20 mouse cellular contexts compared by ENCODE assay signal in the genomic region with DNA sequence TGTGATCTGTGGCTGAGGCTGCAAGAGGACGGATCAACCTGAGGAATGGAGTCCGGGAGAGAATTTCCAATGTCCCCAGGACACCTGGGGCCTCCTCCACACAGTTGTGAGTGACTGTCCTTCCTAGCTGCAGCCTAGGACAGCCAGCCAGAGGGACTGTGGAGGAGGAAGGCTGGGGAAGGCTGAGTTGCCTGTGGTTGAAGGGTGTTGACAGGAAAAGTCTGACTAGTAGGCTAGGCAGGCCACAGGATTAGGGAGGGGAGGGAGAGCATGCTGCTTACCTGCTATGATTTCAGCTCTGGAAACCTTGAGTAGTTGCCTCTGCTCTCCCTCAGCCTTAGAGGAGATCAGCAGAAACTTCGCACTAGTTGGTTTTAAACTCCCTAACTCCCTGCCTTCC.
A peak's percentile ranks its signal among the peaks of the same experiment; 100 is the strongest.
DNase-seq lines count a peak whose midpoint lies in the region; ATAC-seq lines count a peak whose summit lies in the region.
"Had no signal": no experiment of that assay in that cellular context is flagged by ENCODE, and none has a peak within 500 bp of the region (broad histone marks: within the 10 kb centered on the region; RNA-seq: fewer than 3 reads in every experiment).

No protein-coding gene starts in this region.

- DNase-seq in heart, adult 18-20 months: no peak
- DNase-seq in lung, adult 18-20 months: no peak
- DNase-seq: adrenal gland, postnatal 25 days; cerebellum, adult 8-10 months; gastrocnemius, postnatal 14 days; kidney, adult 9 months; kidney, postnatal 36 days; liver, embryonic 13.5 days; lung, postnatal 4 days had no signal

- peaks cover 41% of the 10 kb centered on the region for H3K4me1 ChIP-seq in heart, embryonic 12.5 days (replicated peaks)
- peaks cover 48% of the 10 kb centered on the region for H3K4me1 ChIP-seq in megakaryocyte, embryonic 14.5 days
- H3K4me1 ChIP-seq in limb, embryonic 15.5 days: peaks cover 21% of the 10 kb centered on the region; the same call in 1 of the 2 replicates
- H3K4me1 ChIP-seq: intestine, embryonic 15.5 days; liver, embryonic 13.5 days had no signal

- H3K27me3 ChIP-seq in heart, embryonic 12.5 days (replicated peaks): no peaks in the 10 kb centered on the region
- H3K27me3 ChIP-seq in megakaryocyte, embryonic 14.5 days (replicated peaks): no peaks in the 10 kb centered on the region
- H3K27me3 ChIP-seq in limb, embryonic 15.5 days: no peaks in the 10 kb centered on the region
- H3K27me3 ChIP-seq: CH12.LX; forebrain, embryonic 13.5 days; hindbrain, embryonic 15.5 days; intestine, embryonic 15.5 days; liver, embryonic 13.5 days; lung, embryonic 15.5 days had no signal

- H3K4me2 ChIP-seq in heart, embryonic 12.5 days: no peak overlapping the region
- no peak overlapping the region for H3K4me2 ChIP-seq in limb, embryonic 15.5 days
- H3K4me2 ChIP-seq: forebrain, embryonic 13.5 days; hindbrain, embryonic 15.5 days; intestine, embryonic 15.5 days; liver, embryonic 13.5 days; lung, embryonic 15.5 days; midbrain, embryonic 11.5 days had no signal

- H3K36me3 ChIP-seq in heart, embryonic 12.5 days: 0 out of 2 replicates have a peak, but pooled peaks cover under 1% of the 10 kb centered on the region
- H3K36me3 ChIP-seq in megakaryocyte, embryonic 14.5 days (replicated peaks; ENCODE audit: low read length): peaks cover 47% of the 10 kb centered on the region
- H3K36me3 ChIP-seq in limb, embryonic 15.5 days: peaks cover 7% of the 10 kb centered on the region; the same call in 1 of the 2 replicates
- H3K36me3 ChIP-seq: hindbrain, embryonic 15.5 days; intestine, embryonic 15.5 days; lung, embryonic 15.5 days had no signal

- 55% methylated on average over 3 of the region's 3 CpGs for WGBS in heart, embryonic 12.5 days
- 82% methylated on average over 3 of the region's 3 CpGs for WGBS in limb, embryonic 15.5 days

- no peaks in the 10 kb centered on the region for H3K9me3 ChIP-seq in heart, embryonic 12.5 days (replicated peaks)
- H3K9me3 ChIP-seq in megakaryocyte, embryonic 14.5 days: no peaks in the 10 kb centered on the region
- no peaks in the 10 kb centered on the region for H3K9me3 ChIP-seq in limb, embryonic 15.5 days
- H3K9me3 ChIP-seq: forebrain, embryonic 13.5 days; hindbrain, embryonic 15.5 days; intestine, embryonic 15.5 days; liver, embryonic 13.5 days; lung, embryonic 15.5 days had no signal

- ATAC-seq in heart, embryonic 12.5 days (ENCODE audit: insufficient number of reproducible peaks, low FRiP score): no peak
- ATAC-seq in megakaryocyte, adult 5-6 weeks (ENCODE audit: poor library complexity, severe bottlenecking): no peak
- ATAC-seq in limb, embryonic 15.5 days (ENCODE audit: insufficient number of reproducible peaks, low FRiP score, low TSS enrichment, low read depth): no peak
- ATAC-seq in CD4-positive, CD25-positive, alpha-beta regulatory T cell, adult 4 months: no peak
- ATAC-seq: forebrain, embryonic 13.5 days; intestine, embryonic 15.5 days had no signal

- no peak overlapping the region for H3K4me3 ChIP-seq in heart, embryonic 12.5 days
- peak overlapping the region; percentile 17 for H3K4me3 ChIP-seq in megakaryocyte, embryonic 14.5 days (replicated peaks)
- H3K4me3 ChIP-seq in limb, embryonic 15.5 days: no peak overlapping the region
- H3K4me3 ChIP-seq: forebrain, embryonic 13.5 days; hindbrain, embryonic 15.5 days; intestine, embryonic 15.5 days; liver, embryonic 13.5 days; lung, embryonic 15.5 days had no signal

- H3K27ac ChIP-seq in heart, embryonic 12.5 days (ENCODE audit: poor library complexity, severe bottlenecking): peak overlapping the region; percentile 57; the same call in 1 of the 2 replicates
- H3K27ac ChIP-seq in limb, embryonic 15.5 days: peak overlapping the region; percentile 5; the same call in 1 of the 2 replicates
- H3K27ac ChIP-seq: forebrain, embryonic 13.5 days; hindbrain, embryonic 15.5 days; intestine, embryonic 15.5 days; liver, embryonic 13.5 days; lung, embryonic 15.5 days had no signal

- no peak overlapping the region for H3K9ac ChIP-seq in heart, embryonic 12.5 days
- no peak overlapping the region for H3K9ac ChIP-seq in limb, embryonic 15.5 days
- H3K9ac ChIP-seq: forebrain, embryonic 13.5 days; hindbrain, embryonic 15.5 days; intestine, embryonic 15.5 days; liver, embryonic 13.5 days; lung, embryonic 15.5 days had no signal
